Mouse (Mus musculus): ENCODE results near the gene Copg2.

GRCm38 (mm10) chr6:30739177-30739747 is 157.3 kb downstream of the Copg2 start:
- TF ChIP-seq CTCF (IDR thresholded peaks at IDR 0.05; ENCODE audit: borderline replicate concordance, control insufficient read depth, extremely low read depth, insufficient read depth, low read length, poor library complexity), result no peak
- TF ChIP-seq POLR2A (IDR thresholded peaks at IDR 0.05; ENCODE audit: control insufficient read depth, extremely low read depth, insufficient read depth, low read length, poor library complexity), result no peak
